ENCODE assay signal across 17 mouse cellular contexts in the genomic region with DNA sequence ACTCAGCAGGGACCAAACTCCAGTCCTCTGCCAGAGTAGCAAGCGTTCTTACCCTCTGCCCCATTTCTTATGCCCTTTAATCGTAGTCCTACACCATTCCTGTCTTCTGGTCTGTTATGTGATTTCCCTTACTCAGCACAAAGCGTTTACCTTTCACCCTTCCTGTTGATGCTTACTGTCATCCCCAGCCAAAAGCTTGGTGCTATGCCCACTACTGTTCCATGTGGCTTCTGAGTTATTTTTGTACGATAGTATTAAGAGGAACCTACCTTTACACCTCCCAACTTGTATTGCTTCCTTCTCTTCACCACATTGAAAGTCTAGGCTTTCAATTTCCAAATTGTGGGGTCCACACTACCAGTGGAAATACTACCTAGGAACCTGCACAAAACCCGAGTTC. TPM values are rescaled to one million over a fixed set of nuclear protein-coding genes. Genes with fewer than 3 reads are reported as not detected.
"Had no signal": no experiment of that assay in that cellular context is flagged by ENCODE, and none has a peak within 500 bp of the region (broad histone marks: within the 10 kb centered on the region; RNA-seq: fewer than 3 reads in every experiment).

No protein-coding gene starts in this region.

- ATAC-seq: liver, postnatal 0 days; midbrain, embryonic 15.5 days had no signal

- H3K4me2 ChIP-seq: limb, embryonic 15.5 days; liver, embryonic 13.5 days; lung, embryonic 15.5 days; midbrain, embryonic 11.5 days; midbrain, embryonic 15.5 days; neural tube, embryonic 13.5 days; stomach, embryonic 15.5 days had no signal

- DNase-seq: kidney, postnatal 25 days; layer of hippocampus, adult 9-11 months; layer of hippocampus, postnatal 36 days; liver, embryonic 13.5 days; liver, postnatal 0 days; lung, postnatal 14 days; right cerebral cortex, postnatal 14 days; thymus, adult 2 months; thymus, postnatal 36 days had no signal

- H3K4me1 ChIP-seq: liver, embryonic 13.5 days; megakaryocyte, embryonic 14.5 days; midbrain, embryonic 15.5 days; neural tube, embryonic 13.5 days; stomach, embryonic 15.5 days had no signal

- H3K36me3 ChIP-seq: liver, embryonic 13.5 days; midbrain, embryonic 15.5 days; stomach, embryonic 15.5 days had no signal

- H3K27ac ChIP-seq: limb, embryonic 15.5 days; liver, embryonic 13.5 days; lung, embryonic 15.5 days; macrophage; midbrain, embryonic 15.5 days; neural tube, embryonic 13.5 days; stomach, embryonic 15.5 days had no signal

- H3K27me3 ChIP-seq: limb, embryonic 15.5 days; liver, embryonic 13.5 days; lung, embryonic 15.5 days; megakaryocyte, embryonic 14.5 days; midbrain, embryonic 15.5 days; neural tube, embryonic 13.5 days; stomach, embryonic 15.5 days had no signal

- H3K4me3 ChIP-seq: limb, embryonic 15.5 days; liver, embryonic 13.5 days; lung, embryonic 15.5 days; megakaryocyte, embryonic 14.5 days; midbrain, embryonic 15.5 days; neural tube, embryonic 13.5 days; stomach, embryonic 15.5 days had no signal

- H3K9ac ChIP-seq: limb, embryonic 15.5 days; liver, embryonic 13.5 days; liver, postnatal 0 days; lung, embryonic 15.5 days; midbrain, embryonic 15.5 days; neural tube, embryonic 13.5 days; stomach, embryonic 15.5 days had no signal

- H3K9me3 ChIP-seq: liver, embryonic 13.5 days; lung, embryonic 15.5 days; midbrain, embryonic 15.5 days; stomach, embryonic 15.5 days had no signal

RNA-seq across cellular contexts. Expression of a gene that starts 57.2 kb away (rescaled TPM):
- polyA plus RNA-seq: macrophage had no signal
